Mouse (Mus musculus) ES-E14 (cell line): ENCODE measurements around the gene Ttc34. TPM values are rescaled to one million over a fixed set of nuclear protein-coding genes. Genes with fewer than 3 reads are reported as not detected.

ENCODE experiments used
- DNase-seq: peaks from one replicate; pipeline ENCODE4 v3.0.0-alpha.2; 2013; ENCODE audit warnings: low read depth, low spot score
- H3K27ac ChIP-seq: 2 replicates; pipeline ENCODE4 v1.5.1; 2012; ENCODE audit warnings: low read depth, mild to moderate bottlenecking, low read length, moderate library complexity, mixed read lengths; ENCODE audit not compliant: poor library complexity, insufficient read depth, severe bottlenecking
- H3K36me3 ChIP-seq: 2 replicates; pipeline ENCODE4 v1.6.1; 2012; ENCODE audit warnings: mild to moderate bottlenecking, low read length, moderate library complexity, mixed read lengths; ENCODE audit not compliant: control insufficient read depth, poor library complexity, insufficient read depth, severe bottlenecking
- H3K4me1 ChIP-seq, 2 experiments: fragments of 150-350 bp in 1 of 2; sonication (generic) in 1 of 2; 2 replicates each; pipeline ENCODE4 v1.6.1; 2012; ENCODE audit warnings: low read length in 2 of 2, mild to moderate bottlenecking in 1 of 2, mixed read lengths in 1 of 2; ENCODE audit not compliant: control insufficient read depth in 2 of 2, insufficient read depth in 2 of 2, poor library complexity in 1 of 2
- H3K4me3 ChIP-seq, 2 experiments: fragments of 150-350 bp in 1 of 2; sonication (generic) in 1 of 2; 2 replicates each; pipeline ENCODE4 v1.5.1; 2012; ENCODE audit warnings: low read length in 2 of 2, low read depth in 1 of 2, mild to moderate bottlenecking in 1 of 2, mixed read lengths in 1 of 2; ENCODE audit not compliant: insufficient read depth in 1 of 2, poor library complexity in 1 of 2, severe bottlenecking in 1 of 2
- H3K9ac ChIP-seq: 2 replicates; pipeline ENCODE4 v1.6.1; 2012; ENCODE audit warnings: low read depth, mild to moderate bottlenecking, low read length, mixed read lengths; ENCODE audit not compliant: poor library complexity, insufficient read depth, severe bottlenecking
- H3K9me3 ChIP-seq: fragments of 150-350 bp; sonication (generic); 2 replicates; pipeline ENCODE4 v1.6.1; 2012; ENCODE audit warnings: low read depth, mild to moderate bottlenecking, low read length; ENCODE audit not compliant: control insufficient read depth, insufficient read depth
- CHD2 ChIP-seq: IDR thresholded peaks from 2 replicates; pipeline ENCODE4 v1.6.1; 2014; ENCODE audit warnings: mild to moderate bottlenecking, low read depth, low read length, inconsistent platforms
- HCFC1 ChIP-seq: IDR thresholded peaks from 2 replicates; pipeline ENCODE4 v1.6.1; 2012; ENCODE audit warnings: low read length, inconsistent platforms, borderline replicate concordance; ENCODE audit not compliant: insufficient read depth
- MAFK ChIP-seq: IDR thresholded peaks from 2 replicates; pipeline ENCODE4 v1.6.1; 2014; ENCODE audit warnings: mild to moderate bottlenecking, low read depth, low read length, inconsistent platforms; ENCODE audit not compliant: insufficient read depth
- ZC3H11A ChIP-seq: IDR thresholded peaks from 2 replicates; pipeline ENCODE4 v1.6.1; 2012; ENCODE audit warnings: low read depth, mild to moderate bottlenecking, inconsistent platforms, low read length, borderline replicate concordance
- ZNF384 ChIP-seq: IDR thresholded peaks from 2 replicates; pipeline ENCODE4 v1.6.1; 2012; ENCODE audit warnings: low read depth, low read length, inconsistent platforms
- in situ Hi-C, 2 experiments: fragments of 600-800 bp; cut with MboI; formaldehyde crosslinking; loops; one replicate each; pipeline ENCODE4 v1.15.1; 2025; ENCODE audit warnings: low sequenced_read_pairs in 2 of 2, inconsistent platforms in 1 of 2; ENCODE audit not compliant: unreplicated experiment in 2 of 2
- total RNA-seq: library from RNA; depleted of rRNA; stranded (reverse); fragments of 300-350 nt; gene quantifications from 2 replicates; pipeline ENCODE4 v1.2.3, GENCODE M21; 2012

Ttc34 gene
- total RNA-seq, 1 experiment = 0.22 TPM

GRCm38 (mm10) chr4:154858601-154859000, 21.3 kb downstream of the Ttc34 start:
- no peaks in the 10 kb centered on the region for H3K9me3 ChIP-seq
- no peak overlapping the region for H3K27ac ChIP-seq
- DNase-seq = no peak
- no peak overlapping the region for H3K9ac ChIP-seq
- TF ChIP-seq ZNF384 (no peak), HCFC1 (no peak), ZC3H11A (no peak), MAFK (no peak), CHD2 (no peak)
- no peak overlapping the region for H3K4me3 ChIP-seq
- no peaks in the 10 kb centered on the region for H3K36me3 ChIP-seq
- in situ Hi-C loops = no loop called here
- peaks cover 0 to 5% of the 10 kb centered on the region in 2 experiments; a peak in 1 of 4 replicates for H3K4me1 ChIP-seq

DNA sequence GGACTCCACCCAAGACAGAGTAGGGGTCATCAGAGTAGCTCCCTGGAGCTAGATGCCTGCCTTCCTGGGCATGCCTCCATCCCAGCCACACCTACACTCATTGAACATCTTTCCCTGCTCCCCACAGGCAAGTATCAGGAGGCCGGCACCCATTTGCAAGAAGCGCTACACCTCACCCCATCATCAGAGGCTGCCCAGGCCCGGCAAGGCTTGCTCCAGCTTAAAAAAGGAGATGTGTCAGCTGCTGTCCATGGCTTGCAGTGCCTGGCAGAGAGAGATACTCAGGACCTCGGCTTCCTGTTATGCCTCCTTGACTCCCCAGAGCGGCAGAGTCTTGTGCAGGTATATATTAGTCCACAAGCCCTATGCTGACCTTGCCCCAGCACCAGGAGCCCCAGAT, 24.7 kb downstream of the Ttc34 start:
- no peak for DNase-seq
- TF ChIP-seq CHD2 (no peak), MAFK (no peak), ZNF384 (no peak), HCFC1 (no peak), ZC3H11A (no peak)
- in situ Hi-C loops = no loop called here

GRCm38 (mm10) chr4:154863436-154863935, 26.2 kb downstream of the Ttc34 start:
- Histone ChIP-seq H3K36me3 (no peaks in the 10 kb centered on the region), H3K4me3 (no peak overlapping the region), H3K27ac (no peak overlapping the region), H3K9me3 (no peaks in the 10 kb centered on the region), H3K9ac (peak overlapping the region; percentile 66; the same call in 1 of the 2 replicates), H3K4me1 (no peaks in the 10 kb centered on the region)
- in situ Hi-C loops = no loop called here
- DNase-seq = no peak
- TF ChIP-seq ZNF384 (no peak), MAFK (no peak), HCFC1 (no peak), CHD2 (no peak), ZC3H11A (no peak)

More for the DNA sequence above, 24.7 kb downstream of the Ttc34 start:
- no peak overlapping the region for H3K9ac ChIP-seq
- no peak overlapping the region for H3K4me3 ChIP-seq
- no peaks in the 10 kb centered on the region for H3K9me3 ChIP-seq
- no peak overlapping the region for H3K27ac ChIP-seq
- 0 out of 4 replicates have a peak, but pooled peaks cover 0 to 3% of the 10 kb centered on the region in 2 experiments for H3K4me1 ChIP-seq
- H3K36me3 ChIP-seq = no peaks in the 10 kb centered on the region

DNA sequence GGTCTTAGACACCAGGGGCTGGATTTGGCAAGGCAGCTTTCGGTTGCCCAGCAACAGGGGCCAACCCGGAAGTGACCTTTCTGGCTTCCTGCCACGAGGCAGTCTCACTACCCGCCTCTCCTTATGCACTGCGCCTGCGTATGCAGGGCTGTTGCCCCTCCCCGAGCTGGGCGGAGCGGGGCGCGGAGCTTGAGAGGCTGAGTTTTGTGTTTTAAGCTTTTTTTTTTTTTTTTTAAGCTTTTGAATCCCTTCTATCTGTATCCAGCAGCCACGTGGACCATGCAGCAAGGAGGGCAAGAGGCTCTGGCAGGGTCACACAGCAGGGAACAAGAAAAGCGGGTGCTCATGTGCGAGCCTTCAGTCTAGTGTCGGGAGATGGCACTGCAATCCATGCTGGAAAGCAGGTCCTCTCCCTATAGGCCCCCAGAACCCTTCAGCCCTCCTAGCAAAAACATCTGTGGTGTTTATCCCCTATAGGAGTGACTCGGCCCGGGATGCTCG, 27.1 kb downstream of the Ttc34 start:
- no peak for TF ChIP-seq HCFC1
- peak; percentile 79 for TF ChIP-seq ZNF384
- Histone ChIP-seq H3K27ac (no peak overlapping the region), H3K4me3 (peak overlapping the region; percentile 54 to 60), H3K4me1 (no peaks in the 10 kb centered on the region), H3K9ac (peak overlapping the region; percentile 77), H3K36me3 (no peaks in the 10 kb centered on the region), H3K9me3 (no peaks in the 10 kb centered on the region)
- in situ Hi-C loops = no loop called here
- DNase-seq = peak; percentile 80
